Mouse (Mus musculus): ENCODE data around the gene Klhl40. TPM values are rescaled to one million over a fixed set of nuclear protein-coding genes. Genes with fewer than 3 reads are reported as not detected.

Gene Klhl40
- polyA plus RNA-seq (2016; fragmentation: Nextera tagmentation; extraction: Ambion mirVana), result 0.14 TPM in 1 of 2 replicates, not detected in the other

DNA sequence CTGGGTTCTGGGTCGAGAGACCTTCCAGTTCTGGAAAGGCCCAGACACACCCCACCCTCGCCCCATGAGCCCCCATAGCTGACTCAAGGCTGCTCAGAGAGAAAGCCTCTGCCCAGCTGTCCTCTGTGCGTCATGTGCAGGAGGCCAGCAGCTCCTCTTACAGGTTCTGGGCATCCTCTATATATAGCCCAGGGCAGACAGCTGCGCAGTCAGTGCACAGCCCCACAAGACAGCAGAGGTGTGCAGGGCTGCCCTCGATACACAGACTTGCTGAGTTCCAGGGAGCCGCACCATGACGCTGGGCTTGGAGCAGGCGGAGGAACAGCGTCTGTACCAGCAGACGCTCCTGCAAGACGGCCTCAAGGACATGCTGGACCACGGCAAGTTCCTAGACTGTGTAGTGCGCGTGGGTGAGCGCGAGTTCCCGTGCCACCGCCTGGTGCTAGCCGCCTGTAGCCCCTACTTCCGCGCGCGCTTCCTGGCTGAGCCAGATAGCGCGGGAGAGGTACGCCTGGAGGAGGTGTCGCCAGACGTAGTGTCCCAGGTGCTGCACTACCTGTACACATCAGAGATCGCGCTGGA, at the start of gene Klhl40:
Gene Klhl40 (plus strand): TSS at position 124 of the 582 bp plus-strand sequence.
- Histone ChIP-seq H3K4me2 (replicated peaks) (peak within 1 kb of the TSS; percentile 50), H3K4me3 (peak within 1 kb of the TSS; percentile 34), H3K9me3 (no peaks in the 10 kb centered on the region), H3K27ac (replicated peaks) (no peak within 1 kb of the TSS), H3K4me1 (peaks cover 8% of the 10 kb centered on the region; the same call in 1 of the 2 replicates), H3K36me3 (no peaks in the 10 kb centered on the region), H3K9ac (replicated peaks) (no peak within 1 kb of the TSS), H3K27me3 (peaks cover 49% of the 10 kb centered on the region)
- ATAC-seq (ENCODE audit: low FRiP score, low read depth), result no peak
- WGBS, result 22% methylated on average over 30 of the region's 30 CpGs

DNA sequence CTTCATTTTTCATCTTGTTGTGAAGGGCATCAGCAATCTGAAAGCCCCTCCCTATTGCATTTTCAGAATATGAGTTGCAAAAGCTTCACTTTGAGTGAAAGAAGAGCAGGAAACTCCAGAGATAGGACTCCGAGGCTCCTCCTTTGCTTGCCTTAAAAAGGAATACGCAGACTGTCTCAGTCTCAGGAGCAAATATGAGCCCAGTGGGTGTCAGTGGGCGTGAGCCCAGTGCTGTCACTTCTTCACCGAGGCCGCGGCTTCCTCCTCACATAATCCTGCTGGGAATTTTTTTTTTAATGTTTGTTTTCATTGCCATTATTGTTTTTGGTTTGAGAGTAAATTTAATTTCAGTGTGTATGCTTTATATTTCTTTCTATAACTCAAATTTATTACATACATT, 36.9 kb upstream of the Klhl40 start:
- Histone ChIP-seq H3K36me3 (peaks cover 46% of the 10 kb centered on the region), H3K27ac (replicated peaks) (no peak overlapping the region), H3K9ac (replicated peaks) (no peak overlapping the region), H3K27me3 (no peaks in the 10 kb centered on the region), H3K4me1 (no peaks in the 10 kb centered on the region), H3K9me3 (no peaks in the 10 kb centered on the region), H3K4me3 (no peak overlapping the region), H3K4me2 (replicated peaks) (no peak overlapping the region)
- 88% methylated on average over 6 of the region's 6 CpGs for WGBS
- no peak for ATAC-seq (ENCODE audit: low FRiP score, low read depth)

DNA sequence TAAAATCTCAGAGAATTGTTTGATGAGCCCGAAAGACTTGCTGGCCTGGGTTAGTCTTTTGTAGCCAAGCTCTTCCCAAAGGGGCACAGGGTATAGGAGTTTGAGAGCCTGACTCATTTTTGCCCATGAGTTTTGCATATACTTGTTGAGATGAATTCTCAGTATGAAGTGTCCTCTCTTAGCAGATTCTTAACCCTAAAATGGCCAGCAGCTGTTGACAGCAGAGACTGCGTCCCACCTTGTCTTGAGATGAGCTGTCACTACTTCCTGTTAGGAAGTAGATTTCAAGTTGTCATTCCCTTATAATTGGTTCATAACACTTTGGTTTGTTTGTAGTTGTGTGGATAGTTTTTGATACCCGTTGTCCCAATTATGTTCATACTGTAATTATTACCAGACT, 36.2 kb upstream of the Klhl40 start:
- Histone ChIP-seq H3K4me1 (no peaks in the 10 kb centered on the region), H3K4me3 (no peak overlapping the region), H3K27me3 (no peaks in the 10 kb centered on the region), H3K9ac (replicated peaks) (no peak overlapping the region), H3K36me3 (peaks cover 51% of the 10 kb centered on the region), H3K4me2 (replicated peaks) (no peak overlapping the region), H3K27ac (replicated peaks) (no peak overlapping the region), H3K9me3 (no peaks in the 10 kb centered on the region)
- no peak for ATAC-seq (ENCODE audit: low FRiP score, low read depth)
- WGBS, result 96% methylated on average over 3 of the region's 3 CpGs

DNA sequence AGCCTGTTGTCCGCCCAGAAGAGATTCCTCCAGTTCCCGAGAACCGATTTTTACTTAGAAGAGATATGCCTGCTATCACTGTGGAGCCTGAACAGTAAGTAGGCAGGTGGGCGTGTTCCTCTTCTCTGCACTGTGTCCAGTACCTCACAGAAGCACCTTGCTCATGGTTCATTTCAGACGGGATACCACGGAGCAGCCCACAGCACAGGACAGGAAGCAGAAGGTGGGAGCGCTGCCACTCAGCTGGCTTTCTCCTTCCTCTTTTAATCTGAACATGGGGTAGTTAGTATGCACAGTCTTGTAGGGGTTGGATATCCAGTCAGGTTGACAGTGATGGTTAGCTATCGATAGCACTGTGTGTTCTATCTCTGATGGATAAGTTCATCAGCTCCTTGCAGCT, 33.4 kb upstream of the Klhl40 start:
- Histone ChIP-seq H3K27ac (replicated peaks) (no peak overlapping the region), H3K36me3 (peaks cover 80% of the 10 kb centered on the region), H3K9me3 (no peaks in the 10 kb centered on the region), H3K4me3 (no peak overlapping the region), H3K4me2 (replicated peaks) (no peak overlapping the region), H3K9ac (replicated peaks) (no peak overlapping the region), H3K4me1 (no peaks in the 10 kb centered on the region), H3K27me3 (no peaks in the 10 kb centered on the region)
- ATAC-seq (ENCODE audit: low FRiP score, low read depth), result no peak
- WGBS, result 94% methylated on average over 8 of the region's 8 CpGs

DNA sequence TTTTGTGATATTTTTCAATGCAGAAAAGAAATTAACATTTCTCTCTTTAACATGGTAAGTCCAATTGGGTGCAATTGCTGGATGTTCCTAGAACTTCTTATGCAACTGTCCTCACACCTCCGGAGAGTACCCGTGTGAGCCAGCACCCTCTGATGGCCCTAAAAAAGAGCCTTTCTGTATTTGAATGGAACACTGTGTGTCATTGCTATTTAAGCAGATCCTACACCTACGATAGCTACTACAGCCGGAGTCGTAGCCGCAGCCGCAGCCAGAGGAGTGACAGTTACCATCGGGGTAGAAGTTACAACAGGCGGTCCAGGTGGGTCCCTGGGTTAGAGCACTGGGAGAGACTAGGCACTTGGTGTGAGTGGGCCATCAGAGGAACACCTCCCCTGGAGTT, 24.6 kb upstream of the Klhl40 start:
- no peak overlapping the region for H3K9ac ChIP-seq (replicated peaks)
- no peaks in the 10 kb centered on the region for H3K27me3 ChIP-seq
- H3K4me1 ChIP-seq, result peaks cover under 1% of the 10 kb centered on the region; the same call in 1 of the 2 replicates
- no peaks in the 10 kb centered on the region for H3K9me3 ChIP-seq
- no peak for ATAC-seq (ENCODE audit: low FRiP score, low read depth)
- no peak overlapping the region for H3K4me3 ChIP-seq
- WGBS, result 94% methylated on average over 9 of the region's 9 CpGs
- no peak overlapping the region for H3K4me2 ChIP-seq (replicated peaks)
- H3K36me3 ChIP-seq, result peaks cover 86% of the 10 kb centered on the region
- no peak overlapping the region for H3K27ac ChIP-seq (replicated peaks)

DNA sequence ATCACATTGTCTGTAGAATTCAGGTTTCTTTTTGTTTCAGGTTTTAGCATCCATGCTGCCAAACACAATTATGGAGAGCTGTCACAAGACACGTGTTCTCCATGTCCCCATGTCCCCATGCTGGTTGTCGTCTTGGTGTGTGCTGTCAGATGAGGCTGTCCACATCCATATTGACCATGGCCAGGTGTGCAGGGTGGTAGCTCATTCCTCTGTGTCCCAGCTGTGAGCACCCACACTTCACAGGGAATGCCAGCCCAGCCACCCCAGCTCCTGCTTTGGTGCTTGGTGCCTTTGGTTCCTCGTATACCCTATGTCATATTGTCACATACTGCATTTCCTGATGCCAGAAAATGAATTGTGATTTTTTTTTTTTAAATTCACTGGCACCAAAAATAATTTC, 22.8 kb upstream of the Klhl40 start:
- no peaks in the 10 kb centered on the region for H3K9me3 ChIP-seq
- no peak overlapping the region for H3K4me2 ChIP-seq (replicated peaks)
- WGBS, result 92% methylated on average over 3 of the region's 3 CpGs
- H3K36me3 ChIP-seq, result peaks cover 68% of the 10 kb centered on the region
- H3K27me3 ChIP-seq, result no peaks in the 10 kb centered on the region
- no peak overlapping the region for H3K27ac ChIP-seq (replicated peaks)
- H3K9ac ChIP-seq (replicated peaks), result no peak overlapping the region
- no peak for ATAC-seq (ENCODE audit: low FRiP score, low read depth)
- H3K4me3 ChIP-seq, result no peak overlapping the region
- H3K4me1 ChIP-seq, result peaks cover 12% of the 10 kb centered on the region

DNA sequence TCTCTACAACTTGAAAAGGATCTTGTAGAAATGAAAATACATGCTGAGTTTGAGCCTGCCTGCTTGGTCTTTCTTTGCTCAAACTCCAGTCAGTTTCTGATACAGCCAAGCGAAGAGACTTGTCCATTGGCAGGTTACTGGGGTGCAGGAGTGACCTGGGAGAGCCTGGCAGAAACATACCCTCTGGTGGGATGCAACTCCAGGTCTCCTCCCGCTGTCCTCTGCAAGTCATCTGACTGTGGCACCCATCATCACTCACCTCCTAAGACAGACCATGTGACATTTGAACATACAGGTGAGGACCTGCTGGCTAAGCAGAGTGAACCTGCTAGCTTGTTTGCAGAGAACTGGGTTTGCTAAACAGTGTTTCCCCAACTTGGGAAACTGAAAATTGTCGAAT, 20.6 kb upstream of the Klhl40 start:
- H3K4me3 ChIP-seq, result no peak overlapping the region
- H3K9me3 ChIP-seq, result no peaks in the 10 kb centered on the region
- H3K9ac ChIP-seq (replicated peaks), result no peak overlapping the region
- ATAC-seq (ENCODE audit: low FRiP score, low read depth), result no peak
- H3K27me3 ChIP-seq, result no peaks in the 10 kb centered on the region
- H3K27ac ChIP-seq (replicated peaks), result no peak overlapping the region
- peaks cover 46% of the 10 kb centered on the region for H3K36me3 ChIP-seq
- 87% methylated on average over 3 of the region's 3 CpGs for WGBS
- H3K4me1 ChIP-seq, result peaks cover 28% of the 10 kb centered on the region
- H3K4me2 ChIP-seq (replicated peaks), result no peak overlapping the region

DNA sequence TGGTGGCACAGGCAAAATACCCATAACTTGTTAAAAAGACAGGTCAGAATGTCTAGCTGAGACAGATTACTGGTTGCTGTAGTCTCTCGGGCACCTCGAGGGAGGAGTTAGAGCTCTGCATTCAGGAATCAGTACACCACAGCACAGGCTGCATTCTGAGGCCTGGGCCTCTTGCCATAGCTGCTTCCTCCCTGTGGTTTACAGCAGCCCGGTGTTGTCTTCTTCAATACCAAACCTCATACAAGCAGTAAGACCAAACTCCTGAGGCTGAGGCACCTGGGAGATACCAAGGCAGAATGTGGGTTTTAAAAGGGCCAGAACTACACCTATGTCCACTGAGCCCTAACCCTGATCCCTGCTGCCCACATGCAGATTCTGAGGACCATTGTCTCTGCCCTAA, 20.0 kb upstream of the Klhl40 start:
- Histone ChIP-seq H3K27ac (replicated peaks) (no peak overlapping the region), H3K4me3 (no peak overlapping the region), H3K36me3 (peaks cover 42% of the 10 kb centered on the region), H3K4me2 (replicated peaks) (no peak overlapping the region; the same call in 1 of the 2 replicates), H3K27me3 (no peaks in the 10 kb centered on the region), H3K9me3 (no peaks in the 10 kb centered on the region), H3K4me1 (peaks cover 32% of the 10 kb centered on the region), H3K9ac (replicated peaks) (no peak overlapping the region)
- no peak for ATAC-seq (ENCODE audit: low FRiP score, low read depth)
- WGBS, result 72% methylated on average over 3 of the region's 3 CpGs

DNA sequence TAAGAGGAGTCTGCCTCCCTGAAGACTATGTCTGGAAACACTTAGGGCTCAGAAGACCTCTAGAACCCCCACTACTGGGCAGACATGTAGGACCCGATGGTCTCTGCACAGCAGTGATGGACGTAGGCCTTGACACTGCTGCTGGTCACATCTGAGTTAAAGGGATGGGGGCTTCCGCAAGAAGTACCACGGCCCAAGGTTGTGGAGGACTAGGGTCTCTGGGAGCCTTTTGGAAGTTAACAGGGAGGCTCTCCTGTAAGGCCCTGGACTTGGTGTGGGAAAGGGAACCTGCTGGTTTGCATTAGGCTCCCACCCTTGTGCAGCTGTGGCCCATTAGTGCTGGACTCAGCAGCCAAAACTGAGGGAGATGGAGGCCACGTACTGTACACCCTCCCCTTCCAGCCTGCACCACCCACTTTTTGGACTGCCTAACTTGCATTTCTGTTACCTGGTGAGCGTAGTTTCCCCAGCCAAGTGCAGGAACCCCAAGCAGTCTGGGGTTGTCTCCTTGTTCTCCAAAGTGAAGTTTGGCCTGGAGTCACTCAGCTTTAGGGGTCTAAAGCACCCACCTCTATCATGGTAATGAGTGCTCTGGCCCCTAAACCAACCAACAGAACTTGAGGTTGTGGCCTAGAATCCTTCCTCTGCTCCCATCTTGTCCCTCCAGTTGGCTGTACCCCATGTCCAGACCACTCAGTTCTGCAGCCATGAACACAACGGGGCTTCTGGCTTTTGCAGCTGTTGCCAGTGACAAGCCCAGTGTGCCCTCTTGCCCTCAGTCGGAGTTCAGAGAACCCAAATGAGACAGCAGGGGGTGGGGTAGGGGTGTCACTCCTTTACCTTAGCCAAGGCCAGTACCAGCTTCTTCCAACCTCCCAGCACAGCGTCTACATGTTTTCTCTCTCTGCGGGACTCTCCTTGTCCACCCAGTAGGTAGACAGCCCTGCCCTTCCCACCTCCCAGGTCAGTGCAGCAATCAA, 19.3 kb upstream of the Klhl40 start:
- H3K4me1 ChIP-seq, result peaks cover 32% of the 10 kb centered on the region
- 62% methylated on average over 10 of the region's 10 CpGs for WGBS
- H3K27ac ChIP-seq (replicated peaks), result no peak overlapping the region
- peak overlapping the region; percentile 85 for H3K4me3 ChIP-seq
- H3K9ac ChIP-seq (replicated peaks), result peak overlapping the region; percentile 84; the same call in 1 of the 2 replicates
- peaks cover 44% of the 10 kb centered on the region for H3K36me3 ChIP-seq
- H3K9me3 ChIP-seq, result no peaks in the 10 kb centered on the region
- H3K27me3 ChIP-seq, result no peaks in the 10 kb centered on the region
- peak overlapping the region; percentile 90 for H3K4me2 ChIP-seq (replicated peaks)
- no peak for ATAC-seq (ENCODE audit: low FRiP score, low read depth)

DNA sequence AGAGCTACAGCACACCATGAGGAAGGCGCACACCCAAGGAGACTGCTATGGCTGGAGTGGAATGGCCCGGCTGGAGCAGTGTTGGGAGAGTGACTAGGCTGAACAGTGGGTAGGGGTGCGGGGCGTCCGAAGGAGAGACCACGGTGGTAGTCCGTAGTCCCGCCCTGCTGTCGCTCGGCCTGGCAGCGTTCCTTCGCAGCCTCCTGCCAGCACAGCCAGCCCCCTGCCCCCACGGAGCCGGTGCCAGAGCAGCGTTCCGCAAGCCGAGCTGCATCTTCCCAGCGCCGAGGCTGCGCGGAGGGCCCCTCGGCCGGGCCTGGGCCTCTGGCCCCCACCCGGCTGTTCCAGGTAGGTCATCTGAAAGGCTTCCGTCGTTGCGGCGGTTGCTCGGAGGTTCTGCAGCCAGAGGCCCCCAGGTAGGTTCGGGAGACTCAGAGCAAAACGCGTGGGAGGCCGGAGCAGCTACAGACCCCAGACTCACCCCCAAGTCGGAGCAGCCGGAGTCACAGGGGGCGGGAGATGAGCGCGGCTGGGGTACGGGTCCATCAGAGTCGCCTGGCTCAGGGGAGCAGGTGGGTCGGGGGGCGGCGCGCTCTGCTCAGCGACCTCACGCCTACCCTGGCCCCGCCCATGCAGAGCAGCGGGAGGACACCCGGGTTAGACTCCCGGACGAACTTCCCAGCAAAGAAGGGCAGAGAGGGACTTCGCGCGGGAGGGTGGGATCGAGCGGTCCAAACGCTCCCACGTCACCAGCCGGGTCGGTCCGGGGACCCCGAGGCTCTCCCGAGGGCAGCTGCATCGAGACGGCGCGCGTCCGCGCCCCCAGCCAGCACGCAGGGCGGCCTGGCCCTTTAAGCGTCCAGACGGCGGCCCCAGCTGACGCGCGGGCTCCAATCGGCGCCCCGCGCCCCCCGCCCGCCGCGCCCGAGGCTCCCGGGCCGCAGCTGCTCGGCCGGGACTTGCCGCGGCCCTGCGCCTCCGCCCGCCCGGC, 18.0 kb upstream of the Klhl40 start, which contains the start of gene Zfp651:
Gene Zfp651 (plus strand): TSS at position 240 of the 991 bp plus-strand sequence.
- H3K9ac ChIP-seq (replicated peaks), result peak within 1 kb of the TSS; percentile 84
- H3K4me1 ChIP-seq, result peaks cover 32% of the 10 kb centered on the region
- no peaks in the 10 kb centered on the region for H3K9me3 ChIP-seq
- peak within 1 kb of the TSS; percentile 90 for H3K27ac ChIP-seq (replicated peaks)
- ATAC-seq (ENCODE audit: low FRiP score, low read depth), result peak; percentile 84
- peak within 1 kb of the TSS; percentile 90 for H3K4me2 ChIP-seq (replicated peaks)
- peak within 1 kb of the TSS; percentile 85 for H3K4me3 ChIP-seq
- H3K27me3 ChIP-seq, result no peaks in the 10 kb centered on the region
- peaks cover 46% of the 10 kb centered on the region for H3K36me3 ChIP-seq
- under 1% methylated on average over 89 of the region's 97 CpGs for WGBS

DNA sequence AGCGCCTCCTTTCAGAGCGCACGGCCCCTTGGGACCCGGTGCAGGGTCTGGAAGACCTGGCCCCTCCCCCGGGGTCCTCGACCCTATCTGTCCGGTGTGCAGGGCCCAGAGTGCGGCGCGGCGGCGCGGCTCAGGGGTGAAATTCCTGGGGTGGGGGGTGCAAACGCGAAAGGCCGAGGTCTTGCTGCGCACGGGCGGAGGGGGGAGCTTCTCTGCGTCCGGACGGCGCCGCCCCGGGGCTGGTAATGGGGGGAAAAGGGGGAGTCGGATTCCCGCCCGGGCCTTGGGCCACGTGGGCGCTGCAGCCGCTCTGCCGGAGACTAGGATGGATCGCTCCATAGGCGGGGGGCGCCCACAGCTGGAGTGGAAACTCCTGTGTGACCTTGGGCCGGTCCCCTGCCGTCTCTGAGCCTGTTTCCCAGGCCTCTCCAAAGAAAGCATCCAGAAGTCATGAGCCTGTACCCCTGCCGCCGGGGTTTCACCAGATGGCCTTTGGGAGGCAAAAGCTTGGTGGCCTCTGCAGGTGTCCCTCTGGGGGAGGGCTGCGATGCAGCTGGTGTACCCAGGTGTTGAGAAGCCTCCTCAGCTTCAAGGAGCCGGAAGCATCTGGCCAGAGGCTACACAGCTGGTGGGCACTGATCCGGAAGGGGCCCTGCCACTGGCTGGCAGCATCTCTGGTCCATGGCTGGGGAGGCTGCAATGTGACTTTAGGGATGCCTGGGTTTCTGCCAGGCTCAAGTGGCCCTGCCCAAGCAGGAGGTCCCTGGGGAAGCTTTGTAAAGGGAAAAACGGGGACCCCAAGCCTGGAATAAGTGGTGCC, 16.9 kb upstream of the Klhl40 start:
- 1% methylated on average over 43 of the region's 43 CpGs for WGBS
- Histone ChIP-seq H3K9ac (replicated peaks) (peak overlapping the region; percentile 84), H3K4me3 (peak overlapping the region; percentile 85), H3K27ac (replicated peaks) (peak overlapping the region; percentile 90), H3K27me3 (no peaks in the 10 kb centered on the region), H3K9me3 (no peaks in the 10 kb centered on the region), H3K36me3 (peaks cover 46% of the 10 kb centered on the region), H3K4me2 (replicated peaks) (peak overlapping the region; percentile 90), H3K4me1 (peaks cover 32% of the 10 kb centered on the region)
- ATAC-seq (ENCODE audit: low FRiP score, low read depth), result peak; percentile 74
